Mouse (Mus musculus) fat pad, adult 2 months (tissue): ENCODE data around the gene Sdccag8.

Experiments
- DNase-seq: peaks from one replicate; pipeline ENCODE4 v3.0.0-alpha.2; 2011; ENCODE audit warnings: low read depth, low spot score; ENCODE audit errors: extremely low read depth

Sdccag8 gene

DNA sequence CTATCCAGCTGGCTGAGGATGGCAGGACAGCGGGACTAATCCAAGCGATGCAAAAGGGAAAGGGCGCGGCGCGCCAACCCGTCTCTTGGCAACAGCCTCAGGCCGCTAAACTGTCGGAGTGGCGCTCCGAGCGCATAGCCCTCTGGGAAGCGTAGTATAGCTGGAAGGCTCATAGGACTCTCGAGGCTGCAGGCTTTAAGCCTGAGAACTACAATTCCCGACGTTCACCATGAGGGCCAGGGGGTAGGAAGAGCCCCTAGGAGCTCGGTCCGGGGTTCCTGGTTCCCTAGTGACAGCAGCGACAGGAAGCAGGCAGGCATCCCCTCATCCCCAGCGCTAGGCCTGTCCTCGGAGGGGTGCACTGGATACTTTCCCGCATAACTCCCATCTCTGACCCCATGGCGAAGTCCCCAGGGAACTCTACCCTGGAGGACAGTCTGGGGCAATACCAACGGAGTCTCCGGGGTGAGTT is at the start of gene Sdccag8:
Gene Sdccag8, plus strand, starts transcription at position 70 of the 472 bp plus-strand sequence.
- peak; percentile 57 for DNase-seq

GRCm38 (mm10) chr1:176774533-176774932 is 39.9 kb upstream of the Sdccag8 start:
- DNase-seq: no peak

- no peak for DNase-seq
Observed at GRCm38 (mm10) chr1:176789326-176789725, 25.1 kb upstream of the Sdccag8 start.

GRCm38 (mm10) chr1:176792175-176792574 is 22.3 kb upstream of the Sdccag8 start:
- no peak for DNase-seq

DNA sequence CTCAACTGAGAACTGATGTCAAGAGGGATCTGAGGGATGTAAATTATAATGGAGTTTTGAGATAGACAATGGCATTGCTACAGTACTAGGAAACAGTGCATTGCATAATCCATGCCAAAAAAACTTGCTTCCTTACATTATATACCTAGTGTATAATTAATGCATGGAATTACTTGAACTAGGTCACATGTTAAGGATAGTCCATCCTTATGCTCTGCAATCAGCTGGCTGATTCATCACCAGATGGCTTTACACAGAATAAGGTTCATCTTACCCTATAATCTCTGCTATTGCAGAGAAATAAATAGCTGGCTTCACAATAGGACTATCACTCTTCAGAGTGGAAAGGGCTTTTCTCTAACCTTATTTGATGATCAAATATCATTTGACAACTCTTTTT is 15.8 kb upstream of the Sdccag8 start:
- no peak for DNase-seq

- no peak for DNase-seq
Observed at GRCm38 (mm10) chr1:176800728-176801365, 13.6 kb upstream of the Sdccag8 start.

GRCm38 (mm10) chr1:176810161-176810560 is 4.3 kb upstream of the Sdccag8 start:
- no peak for DNase-seq

GRCm38 (mm10) chr1:176811892-176812291 is 2.6 kb upstream of the Sdccag8 start:
- DNase-seq: no peak

DNA sequence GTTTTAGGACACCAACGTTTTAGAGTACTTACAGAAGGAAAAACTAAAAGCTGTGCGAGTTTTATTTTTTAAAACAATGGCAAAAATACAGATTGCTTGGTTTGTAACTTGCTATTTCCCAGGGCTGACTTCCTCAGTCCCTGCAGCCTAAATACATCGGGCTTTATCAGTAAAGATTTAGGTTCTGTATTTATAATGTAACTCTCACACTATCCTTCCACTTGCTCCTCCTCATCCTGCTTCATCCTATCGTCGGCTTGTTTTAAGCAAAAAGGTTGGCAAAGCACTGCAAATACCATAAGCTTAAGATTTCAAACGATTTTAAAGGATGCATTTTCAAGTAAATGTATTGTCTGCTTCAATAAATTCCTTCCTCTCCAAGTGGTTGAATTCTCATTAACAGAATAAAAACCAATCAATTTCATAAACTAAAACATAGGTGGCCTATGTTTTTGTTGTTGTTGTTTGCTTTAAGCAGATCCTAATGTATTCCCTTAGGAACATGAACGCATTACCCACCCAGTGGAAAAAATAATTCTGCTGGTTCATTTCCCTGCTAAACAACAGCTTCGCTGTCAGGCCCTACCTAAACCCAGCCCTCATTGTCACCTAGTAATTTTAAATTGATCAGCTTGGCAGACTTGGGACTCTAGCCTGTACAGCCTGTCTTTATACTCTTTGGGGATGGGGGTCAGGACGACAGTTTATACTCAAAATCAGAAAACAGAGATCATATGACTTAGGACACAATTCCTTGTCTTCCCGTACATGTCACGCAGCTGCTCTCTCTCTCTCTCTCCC is 1.8 kb upstream of the Sdccag8 start:
- DNase-seq: no peak

DNA sequence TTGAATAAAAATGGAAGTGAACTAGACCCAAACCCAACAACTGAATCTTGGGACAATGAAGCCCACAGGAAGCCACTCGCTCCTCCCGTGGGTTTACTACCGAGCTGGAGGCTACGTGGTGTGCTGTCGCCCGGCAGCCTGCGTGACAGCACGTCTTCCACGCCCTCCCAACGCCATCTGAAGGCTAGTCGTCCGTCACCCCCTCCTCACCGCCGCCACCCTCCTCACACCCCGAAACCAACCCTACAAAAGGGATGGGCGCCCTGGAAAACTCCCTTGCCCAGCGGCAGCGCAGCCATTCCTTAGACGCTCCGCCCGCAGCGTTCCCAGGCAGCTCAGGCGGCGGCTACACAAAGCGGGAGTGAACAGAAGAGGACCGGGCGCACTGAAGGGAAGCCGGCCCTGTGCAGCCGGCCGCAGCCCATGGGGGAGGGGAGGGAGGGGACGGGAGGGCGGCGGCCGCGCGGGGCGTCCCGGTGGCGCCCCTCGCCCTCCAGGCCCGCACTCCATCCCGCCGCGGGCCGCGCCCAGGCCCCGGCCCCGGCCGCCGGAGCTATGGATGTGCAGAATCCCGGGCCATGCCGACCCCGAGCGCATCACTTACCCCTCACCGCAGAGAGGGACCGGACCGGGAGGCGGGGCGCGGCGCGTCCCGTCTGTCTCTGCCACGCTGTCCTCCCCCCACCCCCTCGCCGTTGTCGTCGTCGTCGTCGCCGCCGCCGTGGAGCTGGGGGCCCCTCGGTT is 996 bp upstream of the Sdccag8 start:
- DNase-seq: no peak

DNA sequence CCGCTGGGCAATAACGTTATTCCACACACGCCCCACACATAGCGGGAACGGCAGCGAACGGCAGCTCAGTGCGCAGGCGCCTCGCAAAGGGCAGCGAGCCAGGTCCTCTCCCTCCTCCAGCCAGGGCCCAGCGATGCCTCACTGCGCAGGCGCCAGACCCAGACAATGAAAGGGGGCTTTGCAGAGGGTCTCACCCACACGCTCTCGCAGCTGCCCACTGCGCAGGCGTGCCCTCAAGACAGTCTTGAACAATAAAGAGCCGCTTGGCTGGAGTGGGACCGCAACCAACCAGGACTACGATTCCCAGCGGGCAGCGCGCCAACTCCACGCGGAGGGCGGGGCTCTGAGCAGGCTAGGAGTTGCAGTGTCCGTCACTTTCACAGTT is 432 bp upstream of the Sdccag8 start, which contains the start of gene Cep170:
Gene Cep170, minus strand, starts transcription at position 32 of the 385 bp plus-strand sequence.
- no peak for DNase-seq

DNA sequence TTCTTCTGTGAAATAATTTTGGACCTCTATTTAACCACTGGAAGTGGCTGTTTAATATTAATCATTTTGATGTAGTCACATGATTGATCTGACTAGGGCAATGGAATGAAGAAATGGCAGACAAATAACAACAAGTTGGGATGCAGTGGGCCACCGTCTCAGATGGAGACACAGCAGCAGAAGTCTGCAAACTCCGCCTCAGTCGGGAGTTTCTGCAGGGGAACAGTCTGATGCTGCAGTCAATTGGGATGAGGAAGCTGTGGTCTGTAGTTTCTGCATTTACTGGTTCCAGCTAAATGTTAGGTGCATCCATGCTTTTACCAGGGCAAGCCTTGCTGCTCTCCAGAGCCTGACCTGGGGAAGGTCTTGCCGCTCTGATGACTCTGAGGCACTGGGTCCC is 2.3 kb downstream of the Sdccag8 start:
- no peak for DNase-seq

GRCm38 (mm10) chr1:176818147-176818546 is 3.7 kb downstream of the Sdccag8 start:
- no peak for DNase-seq

DNA sequence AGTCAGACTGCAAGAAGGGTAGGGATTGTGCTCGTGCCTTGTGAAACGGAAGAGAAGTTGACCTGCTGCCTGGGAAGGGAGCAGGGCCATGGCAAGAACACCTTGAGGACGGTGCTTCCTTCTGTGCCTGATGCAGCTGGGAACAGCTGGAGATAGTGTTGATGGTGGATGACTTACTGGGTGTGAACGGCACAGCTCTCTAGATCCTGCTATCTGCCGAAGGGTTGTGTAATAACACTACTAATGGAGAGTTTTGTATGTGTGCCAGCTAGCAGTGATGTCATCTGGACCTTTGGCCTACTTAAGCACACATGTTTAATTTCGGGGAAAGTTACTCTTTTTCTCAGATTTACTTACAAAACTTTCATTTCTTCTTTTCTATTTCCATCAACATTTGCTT is 4.3 kb downstream of the Sdccag8 start:
- no peak for DNase-seq

DNA sequence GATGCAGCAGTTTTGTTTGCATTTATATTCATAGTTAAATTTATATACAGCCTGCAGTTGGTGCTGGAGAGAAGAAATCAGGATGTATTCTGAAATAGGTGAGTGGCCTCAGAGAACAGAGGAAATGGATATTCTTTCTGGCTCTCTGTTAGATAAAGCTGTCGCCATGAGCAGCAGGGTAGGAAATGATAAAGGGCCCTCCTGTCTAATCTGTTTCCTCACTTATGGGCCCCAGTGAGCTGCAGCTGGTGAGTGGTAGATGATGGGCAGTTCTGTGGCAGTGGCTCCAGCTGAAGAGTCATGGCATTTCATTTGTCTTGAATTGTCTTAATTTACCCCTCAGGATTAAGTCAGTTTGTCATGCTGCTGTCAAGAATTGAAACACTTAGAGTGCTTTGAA is 7.5 kb downstream of the Sdccag8 start:
- DNase-seq: no peak

- no peak for DNase-seq
Observed at GRCm38 (mm10) chr1:176822949-176823348, 8.5 kb downstream of the Sdccag8 start.

DNA sequence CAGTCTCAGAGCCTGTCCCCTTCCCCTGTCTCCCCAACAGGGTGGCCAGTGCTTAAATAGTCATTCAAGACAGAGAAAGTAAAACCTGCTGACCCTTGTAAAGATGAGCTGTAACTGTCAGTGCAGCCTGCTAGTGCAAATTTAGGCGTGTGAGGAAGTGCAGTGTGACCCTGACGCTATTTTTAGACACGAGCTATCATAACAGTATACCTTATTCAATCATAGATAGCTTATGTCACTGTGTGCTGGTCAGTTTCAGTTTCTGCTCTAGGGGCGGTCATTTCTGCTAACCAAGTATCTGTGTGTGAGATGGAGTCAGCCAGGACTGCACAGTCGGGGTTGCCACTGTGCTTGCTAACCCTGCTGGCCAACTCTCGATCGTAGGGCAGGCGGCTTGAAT is 9.4 kb downstream of the Sdccag8 start:
- DNase-seq: no peak

DNA sequence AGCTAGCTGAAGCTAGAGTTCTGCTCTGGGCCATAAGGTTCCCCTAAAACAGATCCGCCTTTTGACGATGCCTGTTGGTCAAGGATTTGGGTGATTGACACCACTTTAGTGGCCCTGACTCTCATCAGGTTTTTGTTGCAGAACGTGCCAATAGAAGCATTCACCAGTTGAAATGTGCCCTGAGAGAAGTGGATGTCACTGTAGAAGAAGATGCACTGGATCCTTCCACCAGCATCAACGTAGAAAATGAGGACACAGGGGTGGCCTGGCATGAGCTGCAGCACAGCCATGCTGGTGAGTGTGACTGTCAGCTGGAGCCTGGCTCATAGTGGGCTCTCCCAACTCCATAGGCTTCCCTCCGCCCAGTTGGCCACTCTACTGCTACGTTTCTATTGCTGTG is 10.2 kb downstream of the Sdccag8 start:
- no peak for DNase-seq

- DNase-seq: no peak
Observed at GRCm38 (mm10) chr1:176825084-176825483, 10.6 kb downstream of the Sdccag8 start.

- DNase-seq: peak; percentile 46
Observed at GRCm38 (mm10) chr1:176826186-176826585, 11.7 kb downstream of the Sdccag8 start.

DNA sequence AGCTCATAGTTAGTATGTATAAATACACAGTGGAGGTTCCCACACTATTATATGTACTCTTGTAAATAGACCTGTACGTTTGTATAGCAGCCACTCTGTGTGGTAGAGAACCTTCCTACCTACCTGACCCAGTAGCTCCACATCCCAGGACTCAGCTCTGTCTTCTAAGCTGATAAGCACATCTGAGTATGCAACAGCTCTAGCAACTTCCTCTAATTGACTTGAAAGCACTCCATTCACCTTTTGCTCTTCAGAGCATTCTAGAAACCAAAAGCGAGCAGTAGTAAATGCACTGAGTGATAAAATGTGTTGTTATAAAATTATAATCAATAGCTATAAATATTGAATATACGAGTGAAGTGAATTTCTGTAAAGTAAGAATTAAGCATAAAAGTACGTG is 12.5 kb downstream of the Sdccag8 start:
- no peak for DNase-seq

DNA sequence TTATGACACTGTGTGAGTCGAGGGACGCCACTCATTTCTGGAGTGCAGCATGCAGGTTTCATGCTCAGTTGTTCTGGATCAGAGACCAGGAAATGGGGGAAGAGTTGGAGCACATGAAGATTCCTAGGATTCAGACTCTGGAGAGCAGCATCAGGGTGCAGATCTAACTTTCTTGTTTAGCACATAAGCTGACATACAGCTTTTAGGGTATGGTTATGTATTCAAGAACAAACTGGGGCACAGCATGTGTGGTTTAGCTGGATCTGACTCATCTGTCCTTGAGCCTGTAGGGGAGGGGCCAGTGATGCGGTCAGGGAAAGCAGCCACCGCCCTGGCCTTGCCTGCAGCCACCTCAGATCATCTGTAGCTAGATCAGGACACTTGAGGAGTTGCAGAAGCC is 12.9 kb downstream of the Sdccag8 start:
- DNase-seq: no peak
